Mouse (Mus musculus) kidney, adult 2 months (tissue): ENCODE measurements around the gene Mcpt4. TPM values are rescaled to one million over a fixed set of nuclear protein-coding genes. Genes with fewer than 3 reads are reported as not detected.
"Not testable (repeated sequence)": the region's sequence is repeated elsewhere in the genome, so short reads cannot be mapped to it uniquely, and the experiment has no call there.

Source experiments
- DNase-seq: peaks from one replicate; pipeline ENCODE4 v3.0.0; 2021
- H3K27ac ChIP-seq: fragments of 200-500 bp; 2 replicates; pipeline ENCODE4 v1.5.1; 2012; ENCODE audit warnings: low read depth, low read length, control low read depth, inconsistent platforms; ENCODE audit not compliant: insufficient read depth
- H3K27me3 ChIP-seq: fragments of 200-500 bp; replicated peaks from 2 replicates; pipeline ENCODE4 v1.6.1; 2012; ENCODE audit warnings: mild to moderate bottlenecking, moderate library complexity, low read length, inconsistent platforms; ENCODE audit not compliant: control insufficient read depth, insufficient read depth
- H3K36me3 ChIP-seq: fragments of 200-500 bp; 2 replicates; pipeline ENCODE4 v1.6.1; 2012; ENCODE audit warnings: mild to moderate bottlenecking, moderate library complexity, low read length, inconsistent platforms; ENCODE audit not compliant: control insufficient read depth, insufficient read depth
- H3K4me1 ChIP-seq: fragments of 200-500 bp; 2 replicates; pipeline ENCODE4 v1.6.1; 2011; ENCODE audit warnings: low read length; ENCODE audit not compliant: control insufficient read depth, insufficient read depth
- H3K4me3 ChIP-seq: fragments of 200-500 bp; 2 replicates; pipeline ENCODE4 v1.5.1; 2011; ENCODE audit warnings: mild to moderate bottlenecking, low read depth, low read length, control low read depth; ENCODE audit not compliant: insufficient read depth
- CTCF ChIP-seq: fragments of 200-500 bp; conservative IDR thresholded peaks from 2 replicates; pipeline ENCODE4 v1.5.1; 2011; ENCODE audit warnings: low read depth, mild to moderate bottlenecking, control low read depth, low read length, moderate library complexity, mixed read lengths; ENCODE audit not compliant: insufficient read depth, insufficient read length
- POLR2A ChIP-seq: fragments of 200-500 bp; IDR thresholded peaks from one replicate; pipeline ENCODE4 v1.6.1; 2011; ENCODE audit warnings: low read depth, low read length, control low read depth
- whole genome bisulfite sequencing: fragments of 180-500 bp; shearing (Covaris S2); methylation state at CpG from one replicate; pipeline ENCODE4 v1.1.7; 2018; 5-methylcytosine and 5-hydroxymethylcytosine counted together
- polyA plus RNA-seq: library from polyadenylated mRNA; depleted of rRNA; stranded (reverse); fragments of >200 nt; gene quantifications from 2 replicates; pipeline ENCODE4 v1.2.3, GENCODE M21; 2012

The Mcpt4 gene
- polyA plus RNA-seq, 1 experiment = 0.95 TPM

GRCm38 (mm10) chr14:56093353-56093752 is 31.2 kb upstream of the Mcpt4 start:
- WGBS = 67% methylated on average over 2 of the region's 2 CpGs
- Histone ChIP-seq H3K4me3 (no peak overlapping the region), H3K27ac (no peak overlapping the region), H3K4me1 (no peaks in the 10 kb centered on the region), H3K27me3 (no peaks in the 10 kb centered on the region; the same call in 1 of the 2 replicates), H3K36me3 (no peaks in the 10 kb centered on the region)
- DNase-seq = no peak
- no peak for TF ChIP-seq POLR2A
- TF ChIP-seq CTCF = no peak

- Histone ChIP-seq H3K27me3 (no peaks in the 10 kb centered on the region), H3K27ac (no peak overlapping the region), H3K4me3 (no peak overlapping the region), H3K4me1 (no peaks in the 10 kb centered on the region), H3K36me3 (no peaks in the 10 kb centered on the region)
- no peak for DNase-seq
- TF ChIP-seq POLR2A = no peak
- no peak for TF ChIP-seq CTCF
- 68% methylated on average over 3 of the region's 3 CpGs for WGBS
These were observed 24.6 kb upstream of the Mcpt4 start for GRCm38 (mm10) chr14:56086711-56087110.

GRCm38 (mm10) chr14:56085167-56085566 is 23.1 kb upstream of the Mcpt4 start, which contains the start of gene Mcpt8:
Gene Mcpt8, minus strand, starts transcription at chr14:56085273.
- WGBS = 94% methylated on average over 2 of the region's 2 CpGs
- TF ChIP-seq POLR2A (no peak), CTCF (no peak)
- Histone ChIP-seq H3K4me1 (no peaks in the 10 kb centered on the region), H3K27ac (no peak within 1 kb of the TSS), H3K4me3 (no peak within 1 kb of the TSS), H3K27me3 (no peaks in the 10 kb centered on the region), H3K36me3 (no peaks in the 10 kb centered on the region)
- no peak for DNase-seq

- Histone ChIP-seq H3K27me3 (no peaks in the 10 kb centered on the region), H3K4me3 (no peak overlapping the region), H3K36me3 (no peaks in the 10 kb centered on the region), H3K4me1 (no peaks in the 10 kb centered on the region), H3K27ac (no peak overlapping the region)
- no peak for TF ChIP-seq CTCF
- TF ChIP-seq POLR2A = no peak
- no peak for DNase-seq
- WGBS = 79% methylated on average over 4 of the region's 4 CpGs
These were observed 19.9 kb upstream of the Mcpt4 start for GRCm38 (mm10) chr14:56082016-56082415.

- Histone ChIP-seq H3K4me3 (no peak overlapping the region), H3K4me1 (no peaks in the 10 kb centered on the region), H3K27ac (no peak overlapping the region), H3K36me3 (no peaks in the 10 kb centered on the region), H3K27me3 (no peaks in the 10 kb centered on the region)
- WGBS = 83% methylated on average over 4 of the region's 4 CpGs
- no peak for TF ChIP-seq CTCF
- TF ChIP-seq POLR2A = no peak
- no peak for DNase-seq
These were observed 4.4 kb downstream of the Mcpt4 start for GRCm38 (mm10) chr14:56057722-56058121.

GRCm38 (mm10) chr14:56055408-56055807 is 6.7 kb downstream of the Mcpt4 start:
- H3K4me1 ChIP-seq = no peaks in the 10 kb centered on the region
- WGBS = 67% methylated on average over 3 of the region's 3 CpGs
- H3K4me3 ChIP-seq = no peak overlapping the region

GRCm38 (mm10) chr14:56041792-56042191 is 20.3 kb downstream of the Mcpt4 start, which contains the start of gene Mcpt2:
Gene Mcpt2, plus strand, starts transcription at chr14:56042041.
- H3K27ac ChIP-seq, DNase-seq, H3K4me3 ChIP-seq, H3K4me1 ChIP-seq, H3K27me3 ChIP-seq, H3K36me3 ChIP-seq: not testable (repeated sequence)
- WGBS = 79% methylated on average over 1 of the region's 1 CpGs

More at GRCm38 (mm10) chr14:56055408-56055807, 6.7 kb downstream of the Mcpt4 start:
- no peak for DNase-seq
- H3K36me3 ChIP-seq = no peaks in the 10 kb centered on the region
- TF ChIP-seq POLR2A (no peak), CTCF (no peak)
- H3K27ac ChIP-seq = no peak overlapping the region
- H3K27me3 ChIP-seq = no peaks in the 10 kb centered on the region

- TF ChIP-seq POLR2A = no peak
- TF ChIP-seq CTCF = no peak
- WGBS = 52% methylated on average over 2 of the region's 2 CpGs
- Histone ChIP-seq H3K4me1 (no peaks in the 10 kb centered on the region), H3K27ac (no peak overlapping the region), H3K4me3 (no peak overlapping the region), H3K36me3 (no peaks in the 10 kb centered on the region), H3K27me3 (no peaks in the 10 kb centered on the region)
- DNase-seq = no peak
These were observed 27.7 kb downstream of the Mcpt4 start for GRCm38 (mm10) chr14:56034433-56034832.

- WGBS = 74% methylated on average over 3 of the region's 3 CpGs
- H3K4me1 ChIP-seq, H3K36me3 ChIP-seq, DNase-seq, H3K27ac ChIP-seq, H3K27me3 ChIP-seq, H3K4me3 ChIP-seq: not testable (repeated sequence)
These were observed 31.7 kb downstream of the Mcpt4 start, which contains the start of gene Mcpt9 for GRCm38 (mm10) chr14:56030395-56030794. Gene Mcpt9, minus strand, starts transcription at chr14:56030495.

GRCm38 (mm10) chr14:56021305-56021704 is 40.8 kb downstream of the Mcpt4 start:
- WGBS = 85% methylated on average over 4 of the region's 4 CpGs
- H3K36me3 ChIP-seq, H3K27ac ChIP-seq, DNase-seq, H3K4me3 ChIP-seq, H3K4me1 ChIP-seq, H3K27me3 ChIP-seq: not testable (repeated sequence)
